Comparison of ENCODE assay signal across 8 mouse cellular contexts in the genomic region with DNA sequence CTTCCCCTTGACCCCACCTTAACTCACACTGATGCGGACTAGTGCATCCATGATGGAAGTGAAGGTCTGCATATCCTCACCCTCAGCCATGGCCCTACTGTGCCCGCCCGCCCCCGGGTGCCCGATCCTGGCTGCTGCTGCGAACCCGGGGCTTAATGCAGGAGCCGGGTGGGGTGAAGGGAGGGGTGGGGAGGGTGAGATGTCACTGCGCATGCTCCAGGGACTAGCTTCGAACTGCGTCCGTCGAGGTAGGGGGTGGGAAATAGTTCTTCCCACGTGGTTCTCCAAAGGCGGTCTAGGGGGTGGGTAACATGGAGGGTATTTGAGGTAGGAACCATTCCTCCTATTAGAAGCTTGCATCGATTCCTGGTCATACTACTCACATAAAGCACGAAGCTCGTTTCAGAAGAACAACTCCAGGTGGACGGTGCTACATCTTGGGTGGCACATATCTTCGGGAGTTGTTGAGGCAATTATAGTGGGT. TPM values are rescaled to one million over a fixed set of nuclear protein-coding genes. Genes with fewer than 3 reads are reported as not detected.
DNase-seq lines count a peak whose midpoint lies in the region; ATAC-seq lines count a peak whose summit lies in the region.

A gene (plus strand): TSS at position 279 of the 484 bp plus-strand sequence.

- peak within 1 kb of the TSS; percentile 78 for H3K4me3 ChIP-seq in lung, embryonic 15.5 days
- H3K4me3 ChIP-seq in forebrain, embryonic 16.5 days (replicated peaks; ENCODE audit: low read length) = peak within 1 kb of the TSS; percentile 83
- H3K4me3 ChIP-seq in midbrain, embryonic 16.5 days (ENCODE audit: low read depth, low read length) = peak within 1 kb of the TSS; percentile 71

- H3K27ac ChIP-seq in lung, embryonic 15.5 days = peak within 1 kb of the TSS; percentile 74
- H3K27ac ChIP-seq in forebrain, embryonic 16.5 days (ENCODE audit: low read length) = peak within 1 kb of the TSS; percentile 96
- H3K27ac ChIP-seq in midbrain, embryonic 16.5 days (ENCODE audit: low read length) = peak within 1 kb of the TSS; percentile 95

- intact Hi-C loops in heart, postnatal 25 days (cut with DNase I) = no loop called here
- intact Hi-C loops in left cerebral cortex, postnatal 10 days (cut with DNase I) = loop anchor here (5.0 kb wide), 1 partner anchor 37 kb away; a partner anchor contains a TSS

- H3K4me2 ChIP-seq in lung, embryonic 15.5 days = peak within 1 kb of the TSS; percentile 82
- H3K4me2 ChIP-seq in forebrain, embryonic 16.5 days (ENCODE audit: low read length) = peak within 1 kb of the TSS; percentile 97
- H3K4me2 ChIP-seq in midbrain, embryonic 16.5 days (ENCODE audit: low read length) = peak within 1 kb of the TSS; percentile 86

- H3K36me3 ChIP-seq in lung, embryonic 15.5 days = peaks cover 13% of the 10 kb centered on the region
- peaks cover 7% of the 10 kb centered on the region for H3K36me3 ChIP-seq in forebrain, embryonic 16.5 days (ENCODE audit: control insufficient read depth, insufficient read depth)
- peaks cover 15% of the 10 kb centered on the region for H3K36me3 ChIP-seq in midbrain, embryonic 16.5 days (ENCODE audit: control insufficient read depth, insufficient read depth, low read length)

- peak within 1 kb of the TSS; percentile 75 for H3K9ac ChIP-seq in lung, embryonic 15.5 days
- peak within 1 kb of the TSS; percentile 85 for H3K9ac ChIP-seq in forebrain, embryonic 16.5 days (replicated peaks; ENCODE audit: low read depth, low read length)
- peak within 1 kb of the TSS; percentile 86 for H3K9ac ChIP-seq in midbrain, embryonic 16.5 days (ENCODE audit: low read depth, low read length)

- DNase-seq in lung, postnatal 4 days = no peak
- peak; percentile 90 for DNase-seq in brain, embryonic 18.5 days (ENCODE audit: low read depth, low spot score)
- no peak for DNase-seq in heart, postnatal 25 days (ENCODE audit: low spot score)
- peak; percentile 82 to 84 for DNase-seq in left cerebral cortex, postnatal 10 days (ENCODE audit: extremely low spot score in 1 of 2, low spot score in 2 of 2)
- peak; percentile 38 to 57 for DNase-seq in thymus, postnatal 36 days

- ATAC-seq in lung, embryonic 15.5 days (ENCODE audit: borderline replicate concordance, extremely low read depth, low FRiP score, low TSS enrichment) = no peak
- ATAC-seq in forebrain, embryonic 16.5 days = peak; percentile 69
- ATAC-seq in midbrain, embryonic 16.5 days = peak; percentile 78

- 4% methylated on average over 20 of the region's 20 CpGs for WGBS in lung, embryonic 15.5 days
- WGBS in forebrain, embryonic 16.5 days = 3% methylated on average over 20 of the region's 20 CpGs
- WGBS in midbrain, embryonic 16.5 days = 1% methylated on average over 20 of the region's 20 CpGs

- no peaks in the 10 kb centered on the region for H3K9me3 ChIP-seq in lung, embryonic 15.5 days
- no peaks in the 10 kb centered on the region for H3K9me3 ChIP-seq in forebrain, embryonic 16.5 days (ENCODE audit: control insufficient read depth, low read length)
- no peaks in the 10 kb centered on the region for H3K9me3 ChIP-seq in midbrain, embryonic 16.5 days (replicated peaks; ENCODE audit: control insufficient read depth, low read length, poor library complexity, severe bottlenecking)

- peaks cover 14% of the 10 kb centered on the region for H3K27me3 ChIP-seq in lung, embryonic 15.5 days
- no peaks in the 10 kb centered on the region for H3K27me3 ChIP-seq in forebrain, embryonic 16.5 days (replicated peaks; ENCODE audit: control insufficient read depth, insufficient read depth, low read length)
- no peaks in the 10 kb centered on the region for H3K27me3 ChIP-seq in midbrain, embryonic 16.5 days (ENCODE audit: control insufficient read depth, insufficient read depth, low read depth, low read length)

- H3K4me1 ChIP-seq in lung, embryonic 15.5 days = peaks cover 49% of the 10 kb centered on the region
- peaks cover 41% of the 10 kb centered on the region for H3K4me1 ChIP-seq in forebrain, embryonic 16.5 days (replicated peaks; ENCODE audit: control insufficient read depth, insufficient read depth, low read length)
- peaks cover 31% of the 10 kb centered on the region for H3K4me1 ChIP-seq in midbrain, embryonic 16.5 days (ENCODE audit: control insufficient read depth, insufficient read depth, low read length)

RNA-seq across cellular contexts. Expression of the gene that starts here (rescaled TPM):
- 282 and 311 TPM in 2 replicates for polyA plus RNA-seq in lung, embryonic 15.5 days (2015; fragmentation: Nextera tagmentation; extraction: Ambion mirVana)
- 187 and 195 TPM in 2 replicates for polyA plus RNA-seq in forebrain, embryonic 16.5 days (2015; fragmentation: Nextera tagmentation; extraction: Ambion mirVana)
- 10 to 100 TPM; 73.5 to 87.6 TPM for total RNA-seq in heart, postnatal 25 days (2021)
- 10 to 100 TPM; 72.1 to 92.1 TPM for total RNA-seq in left cerebral cortex, postnatal 10 days (2021)
- polyA plus RNA-seq in midbrain, embryonic 16.5 days (2015; fragmentation: Nextera tagmentation; extraction: Ambion mirVana) = 195 TPM in 2 replicates

Comparison
In these comparisons a context has a peak if more than half of its experiments do, and no peak if none do; other contexts are left out.
1. DNase-seq: peak in brain, embryonic 18.5 days (single experiment), left cerebral cortex, postnatal 10 days (2 of 2) and thymus, postnatal 36 days (2 of 2); none in lung, postnatal 4 days (0 of 2) and heart, postnatal 25 days (single experiment).
2. Peak in every context shown above with its lines, with median percentiles within 50 percentile points of each other: H3K27ac ChIP-seq, H3K4me2 ChIP-seq, H3K4me3 ChIP-seq and H3K9ac ChIP-seq.